8 mouse cellular contexts compared by ENCODE assay signal in genomic region chr15:98778191-98778770, GRCm38 (mm10). TPM values are rescaled to one million over a fixed set of nuclear protein-coding genes. Genes with fewer than 3 reads are reported as not detected.
DNase-seq lines count a peak whose midpoint lies in the region; ATAC-seq lines count a peak whose summit lies in the region.

No protein-coding gene starts in this region.

- peaks cover 94% of the 10 kb centered on the region for H3K27me3 ChIP-seq in heart, embryonic 11.5 days (ENCODE audit: control insufficient read depth, insufficient read depth, low read length)
- peaks cover 98% of the 10 kb centered on the region for H3K27me3 ChIP-seq in hindbrain, embryonic 13.5 days
- H3K27me3 ChIP-seq in midbrain, embryonic 14.5 days (ENCODE audit: control insufficient read depth, insufficient read depth, low read length), result peaks cover 91% of the 10 kb centered on the region

- H3K9me3 ChIP-seq in heart, embryonic 11.5 days (replicated peaks; ENCODE audit: control insufficient read depth, low read length), result no peaks in the 10 kb centered on the region
- H3K9me3 ChIP-seq in hindbrain, embryonic 13.5 days, result no peaks in the 10 kb centered on the region
- no peaks in the 10 kb centered on the region for H3K9me3 ChIP-seq in midbrain, embryonic 14.5 days (ENCODE audit: control insufficient read depth, low read length)

- peak overlapping the region; percentile 53 for H3K4me2 ChIP-seq in heart, embryonic 11.5 days
- peak overlapping the region; percentile 43 for H3K4me2 ChIP-seq in hindbrain, embryonic 13.5 days
- peak overlapping the region; percentile 48 for H3K4me2 ChIP-seq in midbrain, embryonic 14.5 days (ENCODE audit: low read length)

- no peak for ATAC-seq in heart, embryonic 11.5 days (replicated peaks; ENCODE audit: insufficient number of reproducible peaks, low FRiP score, low TSS enrichment)
- no peak for ATAC-seq in hindbrain, embryonic 13.5 days (ENCODE audit: low FRiP score)
- no peak for ATAC-seq in midbrain, embryonic 14.5 days (ENCODE audit: low FRiP score, low TSS enrichment)

- under 1% methylated on average over 25 of the region's 25 CpGs for WGBS in heart, embryonic 11.5 days (ENCODE audit: insufficient replicate concordance)
- under 1% methylated on average over 25 of the region's 25 CpGs for WGBS in hindbrain, embryonic 13.5 days
- WGBS in midbrain, embryonic 14.5 days, result under 1% methylated on average over 24 of the region's 25 CpGs

- peaks cover 19% of the 10 kb centered on the region for H3K4me1 ChIP-seq in heart, embryonic 11.5 days (ENCODE audit: control insufficient read depth, insufficient read depth, low read length)
- peaks cover 31% of the 10 kb centered on the region for H3K4me1 ChIP-seq in hindbrain, embryonic 13.5 days (replicated peaks)
- peaks cover 15% of the 10 kb centered on the region for H3K4me1 ChIP-seq in midbrain, embryonic 14.5 days (ENCODE audit: control insufficient read depth, insufficient read depth, low read length)

- DNase-seq in heart, postnatal 14 days, result no peak
- peak; percentile 23 for DNase-seq in MN1 (ENCODE audit: low spot score)
- DNase-seq in midbrain, embryonic 14.5 days, result peak; percentile 21
- DNase-seq in spleen, postnatal 4 days (ENCODE audit: low spot score in 2 of 2), result no peak
- DNase-seq in kidney, adult 18-20 months, result no peak
- DNase-seq in testis, postnatal 10 days (ENCODE audit: low spot score), result no peak

- no peak overlapping the region for H3K9ac ChIP-seq in heart, embryonic 11.5 days (ENCODE audit: low read depth, low read length)
- H3K9ac ChIP-seq in hindbrain, embryonic 13.5 days, result no peak overlapping the region
- H3K9ac ChIP-seq in midbrain, embryonic 14.5 days (replicated peaks; ENCODE audit: low read length), result no peak overlapping the region; the same call in 1 of the 2 replicates

- H3K36me3 ChIP-seq in heart, embryonic 11.5 days (ENCODE audit: control insufficient read depth, insufficient read depth, low read length), result no peaks in the 10 kb centered on the region
- no peaks in the 10 kb centered on the region for H3K36me3 ChIP-seq in hindbrain, embryonic 13.5 days
- H3K36me3 ChIP-seq in midbrain, embryonic 14.5 days (ENCODE audit: control insufficient read depth, insufficient read depth, low read length), result no peaks in the 10 kb centered on the region

- intact Hi-C loops in heart, postnatal 14 days (cut with DNase I), result no loop called here

- H3K4me3 ChIP-seq in heart, embryonic 11.5 days (ENCODE audit: low read depth, low read length), result peak overlapping the region; percentile 28
- H3K4me3 ChIP-seq in hindbrain, embryonic 13.5 days, result peak overlapping the region; percentile 29
- H3K4me3 ChIP-seq in midbrain, embryonic 14.5 days (replicated peaks; ENCODE audit: low read depth, low read length), result peak overlapping the region; percentile 27; the same call in 1 of the 2 replicates

- H3K27ac ChIP-seq in heart, embryonic 11.5 days (ENCODE audit: low read depth, low read length), result no peak overlapping the region
- no peak overlapping the region for H3K27ac ChIP-seq in hindbrain, embryonic 13.5 days
- no peak overlapping the region for H3K27ac ChIP-seq in midbrain, embryonic 14.5 days (replicated peaks; ENCODE audit: low read depth, low read length)

RNA-seq across cellular contexts. Expression of gene Wnt10b, which starts 0.3 kb away (rescaled TPM):
- not detected in 2 replicates for polyA plus RNA-seq in heart, embryonic 11.5 days (2014; fragmentation: Nextera tagmentation; extraction: Ambion mirVana)
- total RNA-seq in heart, postnatal 14 days (2021), result under 1 TPM; 0.45 to 0.61 TPM
- polyA plus RNA-seq in hindbrain, embryonic 13.5 days (2015; fragmentation: Nextera tagmentation; extraction: Ambion mirVana), result 0.12 TPM in 1 of 2 replicates, not detected in the other
- polyA plus RNA-seq in midbrain, embryonic 14.5 days (2014; fragmentation: Nextera tagmentation; extraction: Ambion mirVana), result not detected in 2 replicates

RNA-seq across cellular contexts. Expression of gene Wnt1, which starts 11.4 kb away (rescaled TPM):
- polyA plus RNA-seq in heart, embryonic 11.5 days (2014; fragmentation: Nextera tagmentation; extraction: Ambion mirVana), result not detected in 2 replicates
- total RNA-seq in heart, postnatal 14 days (2021), result not detected
- polyA plus RNA-seq in hindbrain, embryonic 13.5 days (2015; fragmentation: Nextera tagmentation; extraction: Ambion mirVana), result 3.7 and 4.6 TPM in 2 replicates
- 1.3 and 4.1 TPM in 2 replicates for polyA plus RNA-seq in midbrain, embryonic 14.5 days (2014; fragmentation: Nextera tagmentation; extraction: Ambion mirVana)

RNA-seq across cellular contexts. Expression of gene Arf3, which starts 15.3 kb away (rescaled TPM):
- polyA plus RNA-seq in heart, embryonic 11.5 days (2014; fragmentation: Nextera tagmentation; extraction: Ambion mirVana), result 22.8 and 30.7 TPM in 2 replicates
- 10 to 100 TPM; 26.4 to 26.6 TPM for total RNA-seq in heart, postnatal 14 days (2021)
- polyA plus RNA-seq in hindbrain, embryonic 13.5 days (2015; fragmentation: Nextera tagmentation; extraction: Ambion mirVana), result 68.4 and 71.7 TPM in 2 replicates
- polyA plus RNA-seq in midbrain, embryonic 14.5 days (2014; fragmentation: Nextera tagmentation; extraction: Ambion mirVana), result 57.5 and 63.3 TPM in 2 replicates

RNA-seq across cellular contexts. Expression of gene Ddn, which starts 31.0 kb away (rescaled TPM):
- polyA plus RNA-seq in heart, embryonic 11.5 days (2014; fragmentation: Nextera tagmentation; extraction: Ambion mirVana), result 0.11 and 0.25 TPM in 2 replicates
- under 1 TPM; 0.20 to 0.31 TPM for total RNA-seq in heart, postnatal 14 days (2021)
- polyA plus RNA-seq in hindbrain, embryonic 13.5 days (2015; fragmentation: Nextera tagmentation; extraction: Ambion mirVana), result 0.63 and 0.69 TPM in 2 replicates
- 0.57 and 0.66 TPM in 2 replicates for polyA plus RNA-seq in midbrain, embryonic 14.5 days (2014; fragmentation: Nextera tagmentation; extraction: Ambion mirVana)

RNA-seq across cellular contexts. Expression of gene Fkbp11, which starts 50.3 kb away (rescaled TPM):
- 20.4 and 21.1 TPM in 2 replicates for polyA plus RNA-seq in heart, embryonic 11.5 days (2014; fragmentation: Nextera tagmentation; extraction: Ambion mirVana)
- 1 to 10 TPM; 4.6 to 5.0 TPM for total RNA-seq in heart, postnatal 14 days (2021)
- 5.1 and 6.6 TPM in 2 replicates for polyA plus RNA-seq in hindbrain, embryonic 13.5 days (2015; fragmentation: Nextera tagmentation; extraction: Ambion mirVana)
- polyA plus RNA-seq in midbrain, embryonic 14.5 days (2014; fragmentation: Nextera tagmentation; extraction: Ambion mirVana), result 1.7 and 3.8 TPM in 2 replicates

Comparison
In these comparisons a context has a peak if more than half of its experiments do, and no peak if none do; other contexts are left out.
1. DNase-seq: peak in MN1 (single experiment) and midbrain, embryonic 14.5 days (single experiment); none in heart, postnatal 14 days (0 of 2), spleen, postnatal 4 days (0 of 2), kidney, adult 18-20 months (single experiment) and testis, postnatal 10 days (single experiment).
2. Peak in every context shown above with its lines, with median percentiles within 50 percentile points of each other: H3K4me2 ChIP-seq and H3K4me3 ChIP-seq.